Mouse (Mus musculus) heart, embryonic 14.5 days (tissue): ENCODE measurements around the gene Arid2. TPM values are rescaled to one million over a fixed set of nuclear protein-coding genes. Genes with fewer than 3 reads are reported as not detected.
"Not testable (repeated sequence)": the region's sequence is repeated elsewhere in the genome, so short reads cannot be mapped to it uniquely, and the experiment has no call there.

Source experiments
- ATAC-seq: fragments of 200-750 bp; cut with Nextera tagmentation; 2 replicates; pipeline ENCODE4 v1.8.0; 2017; ENCODE audit warnings: low read depth, moderate TSS enrichment; ENCODE audit not compliant: insufficient number of reproducible peaks, insufficient read depth, low FRiP score
- H3K27ac ChIP-seq, 2 experiments: fragments of 200-500 bp in 1 of 2; fragments of 300-500 bp in 1 of 2; sonication (generic) in 1 of 2; replicated peaks in 1 of 2; 2 replicates each; pipeline ENCODE4 v1.5.1; 2012 to 2014; ENCODE audit warnings: low read depth in 2 of 2, low read length in 2 of 2, control low read depth in 1 of 2, mild to moderate bottlenecking in 1 of 2, mixed read lengths in 1 of 2; ENCODE audit not compliant: control insufficient read depth in 1 of 2, insufficient read depth in 1 of 2
- H3K27me3 ChIP-seq: fragments of 300-500 bp; sonication (generic); 2 replicates; pipeline ENCODE4 v1.6.1; 2014; ENCODE audit warnings: mild to moderate bottlenecking, low read length, control low read depth; ENCODE audit not compliant: control insufficient read depth, insufficient read depth
- H3K36me3 ChIP-seq: fragments of 300-500 bp; sonication (generic); 2 replicates; pipeline ENCODE4 v1.6.1; 2014; ENCODE audit warnings: mild to moderate bottlenecking, control low read depth, low read length, mixed read lengths; ENCODE audit not compliant: control insufficient read depth, insufficient read depth
- H3K4me1 ChIP-seq, 2 experiments: fragments of 200-500 bp in 1 of 2; fragments of 300-500 bp in 1 of 2; sonication (generic) in 1 of 2; 2 replicates each; pipeline ENCODE4 v1.6.1; 2012 to 2014; ENCODE audit warnings: low read length in 2 of 2, control low read depth in 1 of 2, mixed read lengths in 1 of 2; ENCODE audit not compliant: control insufficient read depth in 2 of 2, insufficient read depth in 2 of 2
- H3K4me2 ChIP-seq: fragments of 300-500 bp; sonication (generic); 2 replicates; pipeline ENCODE4 v1.6.1; 2014; ENCODE audit warnings: mild to moderate bottlenecking, low read length
- H3K4me3 ChIP-seq, 2 experiments: fragments of 200-500 bp in 1 of 2; fragments of 300-500 bp in 1 of 2; sonication (generic) in 1 of 2; 2 replicates each; pipeline ENCODE4 v1.5.1; 2012 to 2014; ENCODE audit warnings: low read length in 2 of 2, mild to moderate bottlenecking in 2 of 2, control low read depth in 1 of 2, low read depth in 1 of 2, moderate library complexity in 1 of 2; ENCODE audit not compliant: control insufficient read depth in 1 of 2, insufficient read depth in 1 of 2
- H3K9ac ChIP-seq: fragments of 300-500 bp; sonication (generic); 2 replicates; pipeline ENCODE4 v1.6.1; 2014; ENCODE audit warnings: mild to moderate bottlenecking, low read length
- H3K9me3 ChIP-seq: fragments of 300-500 bp; sonication (generic); 2 replicates; pipeline ENCODE4 v1.6.1; 2016; ENCODE audit warnings: low read length, control low read depth; ENCODE audit not compliant: control insufficient read depth
- WGBS: fragments of 180-500 bp; shearing (Covaris S2); extraction: QIAGEN DNeasy Blood & Tissue Kit; methylation state at CpG from one replicate; pipeline ENCODE4 v1.1.7; 2014; 5-methylcytosine and 5-hydroxymethylcytosine counted together
- polyA plus RNA-seq: library from polyadenylated mRNA; unstranded; fragments of >200 nt; fragmentation: Nextera tagmentation; extraction: Ambion mirVana; gene quantifications from 2 replicates; pipeline ENCODE4 v1.2.1, GENCODE M21; 2014

Gene Arid2
- 19.4 and 20.3 TPM in 2 replicates for polyA plus RNA-seq

DNA sequence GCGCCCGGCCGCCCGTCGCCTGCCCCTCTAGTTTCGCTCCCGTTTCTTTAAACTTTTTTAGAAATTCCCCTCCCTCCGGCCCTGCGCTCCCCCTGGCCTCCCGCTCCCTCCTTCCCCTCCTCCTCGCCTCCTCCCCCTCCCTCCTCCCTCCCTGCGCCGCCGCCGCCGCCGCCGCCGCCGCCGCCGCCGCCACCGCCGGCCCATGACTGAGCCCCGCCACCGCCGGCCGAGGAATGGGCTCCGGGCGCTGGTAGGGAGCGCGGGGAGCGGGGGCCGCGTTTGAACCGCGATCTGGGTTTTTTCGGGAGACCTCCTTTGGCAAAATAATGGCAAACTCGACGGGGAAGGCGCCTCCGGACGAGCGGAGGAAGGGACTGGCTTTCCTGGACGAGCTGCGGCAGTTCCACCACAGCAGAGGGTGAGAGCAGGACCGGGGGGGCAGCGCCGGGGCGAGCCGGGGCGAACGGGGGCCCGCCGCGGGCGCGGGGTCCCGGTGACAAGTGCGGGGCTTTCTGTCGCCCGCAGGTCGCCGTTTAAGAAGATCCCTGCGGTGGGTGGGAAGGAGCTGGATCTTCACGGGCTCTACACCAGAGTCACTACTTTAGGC is at the start of gene Arid2:
Gene Arid2 (plus strand): TSS at position 150 of the 607 bp plus-strand sequence.
- H3K27ac ChIP-seq, result peak within 1 kb of the TSS; percentile 100
- ATAC-seq, result peak; percentile 40
- peak within 1 kb of the TSS; percentile 100 for H3K9ac ChIP-seq
- under 1% methylated on average over 60 of the region's 67 CpGs for WGBS
- no peaks in the 10 kb centered on the region for H3K27me3 ChIP-seq
- H3K36me3 ChIP-seq, result peaks cover 13% of the 10 kb centered on the region; the same call in 1 of the 2 replicates
- H3K4me2 ChIP-seq, result peak within 1 kb of the TSS; percentile 86
- peaks cover 2 to 30% of the 10 kb centered on the region in 2 experiments; a peak in 3 of 4 replicates for H3K4me1 ChIP-seq
- H3K4me3 ChIP-seq, result peak within 1 kb of the TSS; percentile 79 to 95
- no peaks in the 10 kb centered on the region for H3K9me3 ChIP-seq

DNA sequence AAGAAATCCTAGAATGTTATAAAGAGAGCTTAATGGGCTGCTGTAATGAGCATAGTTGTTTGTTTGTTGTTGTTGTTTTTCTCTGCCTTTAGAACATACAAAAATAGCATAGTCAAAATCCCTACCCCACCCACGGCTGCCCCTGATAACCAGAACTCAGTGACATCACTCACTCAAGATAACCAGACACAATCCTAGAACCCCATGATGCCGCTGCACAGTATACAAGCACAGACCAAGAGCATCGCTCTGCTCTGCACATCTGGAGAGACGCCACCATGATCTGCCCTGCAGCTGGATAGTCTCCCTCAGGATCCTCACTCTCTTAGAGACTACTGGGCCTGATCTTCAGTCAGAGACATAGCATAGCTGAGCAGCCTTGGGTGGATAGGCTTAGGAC is 49.2 kb upstream of the Arid2 start:
- Histone ChIP-seq H3K36me3 (no peaks in the 10 kb centered on the region), H3K4me1 (no peaks in the 10 kb centered on the region), H3K4me2 (no peak overlapping the region), H3K27ac (no peak overlapping the region), H3K9ac (no peak overlapping the region), H3K4me3 (no peak overlapping the region), H3K9me3 (no peaks in the 10 kb centered on the region), H3K27me3 (no peaks in the 10 kb centered on the region)
- 66% methylated on average over 4 of the region's 4 CpGs for whole genome bisulfite sequencing
- ATAC-seq, result no peak

DNA sequence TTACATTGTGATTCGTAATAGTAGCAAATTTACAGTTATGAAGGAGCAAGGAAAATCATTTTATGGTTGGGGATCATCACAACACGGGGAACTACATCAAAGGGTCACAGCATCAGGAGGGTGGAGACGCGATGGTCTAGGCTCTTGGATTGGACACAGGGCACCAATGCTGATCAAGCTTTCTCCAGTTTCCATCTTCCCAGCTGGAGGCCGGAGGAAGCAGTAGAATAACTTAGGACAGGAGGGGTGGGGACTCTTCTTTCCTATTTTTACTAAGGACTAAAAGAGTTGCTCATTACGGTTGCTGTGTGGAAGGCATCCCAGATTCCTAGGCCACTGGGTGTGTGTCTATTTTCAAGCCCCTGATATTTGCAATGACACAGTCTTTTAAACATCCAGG is 43.1 kb upstream of the Arid2 start:
- H3K4me1 ChIP-seq, result no peaks in the 10 kb centered on the region
- no peaks in the 10 kb centered on the region for H3K9me3 ChIP-seq
- 78% methylated on average over 6 of the region's 6 CpGs for WGBS
- no peaks in the 10 kb centered on the region for H3K36me3 ChIP-seq
- H3K9ac ChIP-seq, result no peak overlapping the region
- H3K27ac ChIP-seq, result no peak overlapping the region
- no peak for ATAC-seq
- no peaks in the 10 kb centered on the region for H3K27me3 ChIP-seq
- H3K4me2 ChIP-seq, result no peak overlapping the region
- no peak overlapping the region for H3K4me3 ChIP-seq

DNA sequence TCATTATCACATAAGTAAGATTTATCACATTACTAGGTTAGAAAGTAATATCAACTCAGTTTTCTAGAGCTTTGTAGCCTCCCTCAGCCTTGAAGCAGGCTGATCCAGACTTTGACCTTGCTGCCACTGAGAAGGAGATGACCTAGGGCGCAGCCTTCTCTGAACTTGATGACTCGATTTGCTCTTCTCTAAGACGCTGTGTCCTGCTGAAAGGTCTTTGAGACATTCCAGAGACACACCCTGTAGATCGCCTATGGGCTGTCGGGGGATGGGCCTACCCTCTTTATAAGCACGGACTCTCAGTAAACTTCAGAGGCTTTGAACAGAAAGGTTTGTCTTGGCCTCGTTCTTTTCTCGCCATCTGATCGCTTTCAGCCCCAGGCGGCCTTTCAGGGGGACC is 42.6 kb upstream of the Arid2 start:
- not testable (repeated sequence) for H3K36me3 ChIP-seq, H3K9ac ChIP-seq, H3K4me1 ChIP-seq, H3K9me3 ChIP-seq, H3K27me3 ChIP-seq, H3K27ac ChIP-seq, ATAC-seq, H3K4me3 ChIP-seq, H3K4me2 ChIP-seq
- WGBS, result 47% methylated on average over 10 of the region's 10 CpGs

DNA sequence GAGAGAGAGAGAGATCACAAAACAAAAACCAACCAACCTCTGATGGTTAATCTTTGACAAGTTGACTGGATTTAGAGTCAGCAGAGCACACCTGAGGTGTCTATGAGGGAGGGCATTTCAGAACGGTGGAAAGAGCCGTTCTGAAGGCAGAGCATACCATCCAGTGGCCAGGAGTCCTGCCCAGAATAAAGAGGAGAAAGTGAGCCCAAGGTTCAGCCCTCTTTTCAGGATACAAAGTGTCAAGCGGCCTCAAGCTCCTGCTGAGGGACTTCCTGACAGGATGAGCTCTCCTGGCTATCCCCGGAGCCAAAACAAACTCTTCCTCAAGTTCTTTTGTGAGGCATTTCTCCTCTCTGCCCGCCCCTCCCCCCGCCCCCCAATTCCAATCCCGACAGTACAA is 33.5 kb upstream of the Arid2 start:
- WGBS, result under 1% methylated on average over 7 of the region's 7 CpGs
- Histone ChIP-seq H3K9ac (peak overlapping the region; percentile 18), H3K4me3 (peak overlapping the region; percentile 16 to 41), H3K4me2 (peak overlapping the region; percentile 55), H3K4me1 (peaks cover 8% of the 10 kb centered on the region in 2 experiments), H3K36me3 (no peaks in the 10 kb centered on the region), H3K27ac (peak overlapping the region; percentile 12 to 44; a peak in 1 of 4 replicates), H3K9me3 (no peaks in the 10 kb centered on the region), H3K27me3 (no peaks in the 10 kb centered on the region)
- ATAC-seq, result peak; percentile 59; the same call in 1 of the 2 replicates

DNA sequence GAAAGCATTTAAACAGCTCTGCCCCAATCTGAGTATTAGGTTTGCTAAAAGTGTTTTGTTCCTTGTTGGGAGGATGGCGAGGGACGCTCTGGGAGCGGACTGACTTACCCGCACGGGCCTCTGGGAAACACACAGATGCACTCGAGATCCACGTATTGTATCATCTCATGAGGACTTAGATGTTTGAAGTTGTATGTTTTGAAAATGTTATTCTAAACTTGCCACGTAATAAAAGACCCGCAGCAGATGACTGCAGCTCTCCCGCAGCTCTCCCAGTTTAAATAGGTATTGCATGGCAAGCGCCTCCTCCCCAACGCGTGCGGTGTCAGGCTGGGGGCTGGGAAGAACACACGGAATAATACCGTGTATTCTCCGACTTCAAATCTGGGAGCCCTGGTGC is 33.0 kb upstream of the Arid2 start:
- no peaks in the 10 kb centered on the region for H3K27me3 ChIP-seq
- ATAC-seq, result no peak
- H3K4me3 ChIP-seq, result peak overlapping the region; percentile 16 to 41
- peak overlapping the region; percentile 18 for H3K9ac ChIP-seq
- peak overlapping the region; percentile 55 for H3K4me2 ChIP-seq
- WGBS, result 3% methylated on average over 17 of the region's 17 CpGs
- no peaks in the 10 kb centered on the region for H3K9me3 ChIP-seq
- H3K36me3 ChIP-seq, result no peaks in the 10 kb centered on the region
- H3K27ac ChIP-seq, result 0 out of 4 replicates have a peak overlapping the region, but pooled peaks of 1 of the 2 experiments have one; percentile 5
- peaks cover 8% of the 10 kb centered on the region in 2 experiments for H3K4me1 ChIP-seq

DNA sequence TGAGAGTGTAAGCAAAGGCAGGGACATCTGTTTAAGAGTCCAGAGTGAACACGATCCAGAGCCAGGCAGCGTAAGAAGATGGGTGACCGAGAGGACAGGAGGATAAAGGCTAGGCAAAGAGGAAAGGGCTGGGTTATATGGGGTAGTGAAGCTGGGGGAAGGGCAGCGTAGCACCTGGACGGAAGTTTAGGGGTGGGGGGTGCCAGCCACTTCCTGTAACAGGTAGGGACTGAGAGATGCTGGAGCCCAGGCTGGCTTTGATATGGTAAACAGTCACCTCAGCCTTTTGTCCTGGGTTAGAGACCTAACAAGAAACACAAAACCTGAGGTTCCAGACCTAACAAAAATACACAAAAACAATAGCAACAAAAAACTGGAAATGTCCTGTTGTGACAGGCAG is 29.5 kb upstream of the Arid2 start:
- Histone ChIP-seq H3K9ac (no peak overlapping the region), H3K4me2 (peak overlapping the region; percentile 21), H3K4me3 (no peak overlapping the region), H3K4me1 (peaks cover 8% of the 10 kb centered on the region in 2 experiments), H3K9me3 (peaks cover 21% of the 10 kb centered on the region; the same call in 1 of the 2 replicates), H3K27ac (no peak overlapping the region), H3K27me3 (no peaks in the 10 kb centered on the region), H3K36me3 (no peaks in the 10 kb centered on the region)
- WGBS, result 63% methylated on average over 5 of the region's 5 CpGs
- no peak for ATAC-seq

DNA sequence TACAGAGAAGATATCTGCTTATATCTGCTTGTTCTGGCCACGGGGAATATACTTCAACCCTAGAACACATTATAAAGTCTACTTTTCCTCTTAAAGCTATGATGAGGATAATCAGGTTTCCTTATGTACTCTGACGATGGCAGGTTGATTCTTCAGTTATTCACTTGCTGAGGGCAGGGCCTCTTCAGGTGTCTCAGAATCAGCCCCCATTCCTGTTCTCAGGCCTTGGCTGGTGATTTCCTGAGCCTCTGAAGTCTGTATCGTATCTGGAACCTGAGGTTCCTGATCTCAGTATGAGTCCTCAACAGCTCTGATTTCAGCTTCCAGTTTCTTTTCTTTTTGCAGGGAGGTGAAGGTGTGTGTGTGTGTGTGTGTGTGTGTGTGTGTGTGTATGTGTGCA is 22.7 kb upstream of the Arid2 start:
- WGBS, result 90% methylated on average over 3 of the region's 3 CpGs
- Histone ChIP-seq H3K4me3 (no peak overlapping the region), H3K36me3 (peaks cover 27% of the 10 kb centered on the region), H3K9me3 (peaks cover 46% of the 10 kb centered on the region), H3K9ac (no peak overlapping the region), H3K4me1 (peaks cover 5 to 9% of the 10 kb centered on the region in 2 experiments), H3K27me3 (no peaks in the 10 kb centered on the region), H3K27ac (no peak overlapping the region), H3K4me2 (no peak overlapping the region)
- no peak for ATAC-seq
